Mouse (Mus musculus) C2C12 (cell line): ENCODE results near the gene Abtb1. TPM values are rescaled to one million over a fixed set of nuclear protein-coding genes. Genes with fewer than 3 reads are reported as not detected.
A peak's percentile ranks its signal among the peaks of the same experiment; 100 is the strongest.

Experiments
- H3K27me3 ChIP-seq: one replicate; pipeline ENCODE4 v1.6.1; 2011; ENCODE audit not compliant: control insufficient read depth, insufficient read depth, insufficient read length
- H3K36me3 ChIP-seq: one replicate; pipeline ENCODE4 v1.6.1; 2011; ENCODE audit not compliant: control insufficient read depth, insufficient read depth
- H3K4me3 ChIP-seq: one replicate; pipeline ENCODE4 v1.5.1; 2011; ENCODE audit warnings: mild to moderate bottlenecking, control low read depth; ENCODE audit not compliant: poor library complexity, insufficient read depth, severe bottlenecking
- H3K79me2 ChIP-seq: one replicate; pipeline ENCODE4 v1.6.1; 2011; ENCODE audit not compliant: control insufficient read depth, insufficient read depth
- H3K79me3 ChIP-seq: one replicate; pipeline ENCODE4 v1.6.1; 2011; ENCODE audit warnings: low read depth, control low read depth
- H3ac ChIP-seq: one replicate; pipeline ENCODE3; 2011; ENCODE audit warnings: low read depth; ENCODE audit not compliant: control insufficient read depth, insufficient read length
- CEBPB ChIP-seq: IDR thresholded peaks from one replicate; pipeline ENCODE4 v1.6.1; 2011; ENCODE audit warnings: low read depth, mild to moderate bottlenecking, control low read depth, moderate library complexity
- CTCF ChIP-seq: IDR thresholded peaks from one replicate; pipeline ENCODE4 v1.5.1; 2011; ENCODE audit not compliant: control insufficient read depth, insufficient read depth, insufficient read length
- FOSL1 ChIP-seq: IDR thresholded peaks from one replicate; pipeline ENCODE4 v1.8.0; 2011; ENCODE audit warnings: mild to moderate bottlenecking, low read length; ENCODE audit not compliant: poor library complexity, insufficient read depth, severe bottlenecking
- MAX ChIP-seq: IDR thresholded peaks from one replicate; pipeline ENCODE4 v1.6.1; 2011; ENCODE audit warnings: mild to moderate bottlenecking, control low read depth
- MYOD1 ChIP-seq: IDR thresholded peaks from one replicate; pipeline ENCODE4 v1.6.1; 2011; ENCODE audit warnings: low read depth; ENCODE audit not compliant: control insufficient read depth, insufficient read length
- MYOG ChIP-seq: IDR thresholded peaks from one replicate; pipeline ENCODE4 v1.6.1; 2011; ENCODE audit not compliant: control insufficient read depth, insufficient read length; ENCODE audit errors: extremely low read depth
- USF1 ChIP-seq: IDR thresholded peaks from one replicate; pipeline ENCODE4 v1.6.1; 2011; ENCODE audit warnings: low read depth, mild to moderate bottlenecking, control low read depth, moderate library complexity
- polyA plus RNA-seq: library from polyadenylated mRNA; unstranded; fragments of >200 nt; fragmentation: generic; extraction: Trizol; gene quantifications from one replicate; pipeline ENCODE4 v1.2.1, GENCODE M21; 2012; ENCODE audit warnings: missing spikeins

The Abtb1 gene
- polyA plus RNA-seq, 1 experiment: 6.7 TPM

DNA sequence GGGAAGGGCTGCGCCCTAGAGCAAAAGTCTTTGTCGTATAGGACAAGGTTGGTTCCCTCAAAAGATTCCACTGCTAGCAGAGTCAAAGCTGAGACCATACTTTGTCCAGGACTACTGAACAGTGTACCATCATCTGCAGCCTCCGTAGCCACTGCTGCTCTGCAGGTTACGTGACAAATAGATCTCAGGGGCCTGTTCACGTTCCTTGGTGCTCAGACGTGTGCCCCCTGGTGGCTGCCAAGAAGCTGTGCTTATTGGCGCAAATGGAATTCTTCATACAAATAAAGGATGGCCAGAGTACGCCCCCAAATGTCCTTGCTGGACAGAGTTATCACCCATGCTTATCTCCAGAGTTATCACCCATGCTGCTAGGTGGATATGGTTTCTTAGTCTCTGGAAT, 10.3 kb downstream of the Abtb1 start:
- Histone ChIP-seq H3K79me3 (no peaks in the 10 kb centered on the region), H3ac (no peak overlapping the region), H3K27me3 (no peaks in the 10 kb centered on the region), H3K4me3 (no peak overlapping the region), H3K79me2 (no peaks in the 10 kb centered on the region), H3K36me3 (no peaks in the 10 kb centered on the region)
- TF ChIP-seq CTCF: peak; percentile 61
- no peak for TF ChIP-seq MAX
- TF ChIP-seq CEBPB: no peak

DNA sequence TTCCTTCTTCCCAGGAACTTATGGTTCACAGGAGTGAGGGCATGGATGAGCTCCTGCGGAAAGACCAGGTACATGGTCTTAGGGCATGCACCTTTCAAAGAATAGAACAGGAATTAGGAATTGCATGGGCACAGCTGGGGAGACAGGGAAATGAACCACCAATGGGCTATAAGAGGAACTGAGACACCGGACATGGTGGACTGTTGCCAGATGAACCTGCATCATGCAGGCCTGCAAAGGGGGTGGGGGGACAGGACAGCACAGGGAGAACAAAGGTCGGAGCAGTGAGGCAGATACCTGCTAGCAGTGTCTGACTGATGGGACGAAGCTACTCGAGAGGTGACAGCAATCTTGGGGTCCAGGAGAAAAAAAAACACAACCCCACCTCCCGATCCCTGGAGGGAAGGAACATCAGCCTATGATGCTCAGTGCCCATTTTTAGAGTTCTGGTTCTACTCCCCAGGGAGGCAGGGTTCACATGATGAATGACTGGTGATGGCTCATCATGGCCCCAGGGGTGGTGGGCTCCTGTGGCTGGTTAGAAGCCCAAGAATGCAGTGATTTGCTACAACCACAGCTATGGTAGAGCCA, 11.6 kb downstream of the Abtb1 start:
- Histone ChIP-seq H3K79me2 (no peaks in the 10 kb centered on the region), H3K27me3 (no peaks in the 10 kb centered on the region), H3K79me3 (no peaks in the 10 kb centered on the region), H3ac (no peak overlapping the region), H3K36me3 (no peaks in the 10 kb centered on the region), H3K4me3 (no peak overlapping the region)
- no peak for TF ChIP-seq FOSL1
- TF ChIP-seq CEBPB: no peak
- no peak for TF ChIP-seq MAX
- no peak for TF ChIP-seq CTCF
- TF ChIP-seq MYOD1: no peak
- TF ChIP-seq USF1: no peak
- TF ChIP-seq MYOG: no peak

DNA sequence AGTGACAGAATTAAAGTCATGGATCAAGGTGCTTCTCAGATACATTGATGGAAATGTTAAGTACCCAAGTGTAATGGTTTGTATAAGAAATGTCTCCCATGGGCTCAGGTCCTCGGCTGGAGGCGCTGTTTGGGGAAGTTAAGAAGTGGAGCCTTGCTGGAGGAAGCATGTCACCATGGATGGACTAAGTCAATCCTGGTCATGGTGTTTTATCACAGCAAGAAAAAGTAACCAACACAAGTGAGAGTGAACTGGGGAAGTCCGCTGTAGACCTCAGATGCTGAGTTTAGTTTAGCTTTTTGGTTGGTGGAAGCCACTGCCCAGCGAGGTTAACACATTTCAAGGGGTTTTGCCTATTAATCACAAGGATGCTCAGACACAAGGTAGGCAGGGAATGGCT, 12.2 kb downstream of the Abtb1 start:
- no peak overlapping the region for H3ac ChIP-seq
- H3K79me3 ChIP-seq: no peaks in the 10 kb centered on the region
- H3K79me2 ChIP-seq: no peaks in the 10 kb centered on the region
- H3K36me3 ChIP-seq: no peaks in the 10 kb centered on the region
- no peak overlapping the region for H3K4me3 ChIP-seq
- TF ChIP-seq CEBPB (no peak), MAX (no peak), FOSL1 (no peak)
- no peaks in the 10 kb centered on the region for H3K27me3 ChIP-seq

DNA sequence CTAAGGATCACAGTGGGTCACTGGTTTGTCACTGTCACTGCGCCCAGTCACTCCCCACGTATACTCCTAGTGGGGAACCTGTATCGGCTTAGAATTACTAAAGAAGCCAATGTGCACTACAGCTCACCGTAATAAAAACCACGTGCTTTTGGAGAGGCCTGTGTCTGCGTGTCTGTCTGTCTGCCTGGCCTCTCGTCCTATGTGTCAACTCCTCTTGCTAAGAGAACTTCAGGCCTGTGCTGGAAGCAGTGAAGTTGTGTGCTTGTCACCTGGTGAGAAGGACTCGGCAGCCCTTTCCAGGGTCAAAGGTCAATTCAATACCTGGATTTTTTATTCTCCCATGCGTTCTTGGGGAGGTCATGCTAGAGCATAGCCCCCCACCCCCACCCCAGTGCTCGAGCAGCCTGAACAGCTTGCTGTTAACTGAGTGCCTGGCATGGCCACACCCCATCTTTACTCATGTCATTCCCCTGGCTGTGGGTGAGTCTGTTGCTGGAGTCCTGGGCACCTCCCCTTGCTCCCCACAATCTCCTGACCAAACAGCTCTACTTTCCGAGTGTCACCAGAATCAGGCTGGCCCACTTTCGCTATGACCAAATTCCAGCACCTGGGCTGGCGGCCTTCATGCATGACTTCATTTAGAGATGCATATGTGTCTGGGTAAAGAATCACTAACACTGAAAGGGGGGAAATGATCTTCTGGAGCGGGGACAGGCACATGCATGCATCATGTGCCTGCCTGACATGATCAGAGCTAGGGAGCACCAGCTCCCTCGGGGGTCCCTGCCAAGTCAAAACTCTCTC, 13.4 kb downstream of the Abtb1 start:
- Histone ChIP-seq H3K79me3 (no peaks in the 10 kb centered on the region), H3ac (no peak overlapping the region), H3K36me3 (no peaks in the 10 kb centered on the region), H3K79me2 (no peaks in the 10 kb centered on the region), H3K4me3 (no peak overlapping the region), H3K27me3 (peaks cover 7% of the 10 kb centered on the region)
- no peak for TF ChIP-seq CTCF
- TF ChIP-seq FOSL1: no peak
- TF ChIP-seq USF1: no peak

DNA sequence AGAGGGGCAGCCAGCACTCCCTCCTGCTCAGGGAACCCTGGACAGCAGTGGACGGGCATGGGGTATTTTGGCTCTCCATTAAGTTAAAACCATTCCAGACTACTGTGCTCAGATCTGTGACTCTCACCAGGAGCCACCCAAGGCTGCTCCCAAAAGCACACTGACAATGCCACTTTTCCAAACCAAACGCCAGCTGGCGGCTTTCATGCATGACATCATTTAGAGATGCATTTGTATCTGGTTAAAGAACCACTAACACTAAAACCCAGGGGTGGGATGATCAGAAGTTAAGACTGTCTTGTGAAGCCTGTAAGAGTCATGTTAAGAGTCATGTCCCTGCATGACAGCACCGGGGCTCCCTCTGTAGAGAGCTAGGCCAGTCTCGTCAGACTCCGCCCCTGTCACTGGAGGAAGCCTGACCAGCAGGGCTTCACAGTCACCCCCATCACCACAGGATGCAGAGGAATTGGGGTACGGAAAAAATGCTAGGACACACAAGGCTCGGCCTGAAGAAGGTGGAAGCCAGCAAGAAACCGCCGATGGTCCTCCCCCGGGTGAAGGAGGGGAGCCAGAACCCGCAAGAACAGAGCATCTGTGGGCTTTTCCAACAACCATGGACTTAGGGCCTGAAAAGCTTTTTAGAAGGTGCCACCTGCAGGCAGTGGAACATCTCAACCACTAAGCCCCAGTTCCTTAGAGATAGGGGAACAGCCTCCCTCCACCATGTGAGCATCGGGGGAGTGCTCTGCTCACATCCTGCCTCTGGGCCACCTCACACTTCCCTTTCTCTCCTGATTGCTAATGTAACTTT, 14.2 kb downstream of the Abtb1 start:
- Histone ChIP-seq H3K27me3 (peaks cover 12% of the 10 kb centered on the region), H3K79me3 (no peaks in the 10 kb centered on the region), H3ac (no peak overlapping the region), H3K36me3 (no peaks in the 10 kb centered on the region), H3K79me2 (no peaks in the 10 kb centered on the region), H3K4me3 (no peak overlapping the region)
- no peak for TF ChIP-seq FOSL1
- TF ChIP-seq MAX: no peak
- no peak for TF ChIP-seq CEBPB
- no peak for TF ChIP-seq MYOD1

DNA sequence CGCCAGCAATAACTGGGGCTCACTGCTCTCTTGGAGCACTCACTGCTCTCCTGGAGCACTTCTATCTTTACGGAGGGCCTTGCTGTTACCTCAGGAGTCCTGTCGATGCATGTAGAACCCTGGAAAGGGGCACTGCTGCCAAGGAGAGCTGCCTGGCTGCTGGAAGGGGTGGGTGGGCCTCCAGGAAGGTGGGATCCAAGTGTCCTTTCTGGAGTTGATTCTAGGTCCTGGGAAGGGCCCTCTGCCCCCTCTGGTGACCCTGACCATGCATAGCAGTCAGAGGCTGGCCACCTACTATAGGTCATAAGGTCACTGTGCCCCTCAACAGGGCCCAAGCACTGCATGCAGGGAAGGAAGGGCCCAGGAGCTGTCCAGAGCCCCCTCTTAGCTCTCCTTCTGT, 14.8 kb downstream of the Abtb1 start:
- Histone ChIP-seq H3ac (no peak overlapping the region), H3K4me3 (no peak overlapping the region), H3K79me2 (no peaks in the 10 kb centered on the region), H3K36me3 (no peaks in the 10 kb centered on the region), H3K27me3 (peaks cover 12% of the 10 kb centered on the region), H3K79me3 (no peaks in the 10 kb centered on the region)
- no peak for TF ChIP-seq CEBPB
- no peak for TF ChIP-seq MYOD1
- no peak for TF ChIP-seq USF1
- no peak for TF ChIP-seq FOSL1
- TF ChIP-seq MAX: no peak
- no peak for TF ChIP-seq CTCF
- TF ChIP-seq MYOG: no peak
